Mouse (Mus musculus) monocyte, adult 2 months (primary cell): ENCODE measurements around the gene Hoxc8.

Experiments used
- DNase-seq, 2 experiments: peaks; one replicate each; pipeline ENCODE4 v3.0.0; 2022; ENCODE audit warnings: low spot score in 2 of 2, low read depth in 1 of 2

The Hoxc8 gene

GRCm38 (mm10) chr15:102981379-102982288 lies 8.8 kb upstream of the Hoxc8 start:
- DNase-seq, result no peak

GRCm38 (mm10) chr15:102983716-102984115 lies 6.7 kb upstream of the Hoxc8 start:
- DNase-seq, result no peak

- DNase-seq, result no peak
Observed at GRCm38 (mm10) chr15:102984521-102984920, 5.9 kb upstream of the Hoxc8 start.

- no peak for DNase-seq
Observed at GRCm38 (mm10) chr15:102984925-102985324, 5.5 kb upstream of the Hoxc8 start.

- peak; percentile 39 to 72 for DNase-seq
Observed at GRCm38 (mm10) chr15:102987124-102987833, 3.1 kb upstream of the Hoxc8 start.

GRCm38 (mm10) chr15:102988078-102988477 lies 2.3 kb upstream of the Hoxc8 start:
- no peak for DNase-seq

- DNase-seq, result no peak
Observed at GRCm38 (mm10) chr15:102991782-102992181, 1.4 kb downstream of the Hoxc8 start.

GRCm38 (mm10) chr15:102992206-102992605 lies 1.8 kb downstream of the Hoxc8 start:
- DNase-seq, result no peak

GRCm38 (mm10) chr15:102992863-102993262 lies 2.5 kb downstream of the Hoxc8 start:
- DNase-seq, result no peak

- no peak for DNase-seq
Observed at GRCm38 (mm10) chr15:102996548-102996947, 6.1 kb downstream of the Hoxc8 start.

GRCm38 (mm10) chr15:102997431-102997830 lies 7.0 kb downstream of the Hoxc8 start:
- no peak for DNase-seq

- no peak for DNase-seq
Observed at GRCm38 (mm10) chr15:102997939-102998355, 7.5 kb downstream of the Hoxc8 start, which contains the start of gene Hoxc6. Gene Hoxc6, plus strand, starts transcription at chr15:102998257.

GRCm38 (mm10) chr15:102998608-102999182 lies 8.3 kb downstream of the Hoxc8 start:
- DNase-seq, result no peak

- DNase-seq, result no peak
Observed at GRCm38 (mm10) chr15:102999183-102999831, 8.9 kb downstream of the Hoxc8 start.

GRCm38 (mm10) chr15:102999955-103000354 lies 9.5 kb downstream of the Hoxc8 start:
- no peak for DNase-seq

GRCm38 (mm10) chr15:103000501-103000901 lies 10.1 kb downstream of the Hoxc8 start:
- no peak for DNase-seq

GRCm38 (mm10) chr15:103001370-103001769 lies 11.0 kb downstream of the Hoxc8 start:
- DNase-seq, result no peak

- DNase-seq, result no peak
Observed at GRCm38 (mm10) chr15:103002156-103002555, 11.7 kb downstream of the Hoxc8 start.

GRCm38 (mm10) chr15:103002821-103003448 lies 12.5 kb downstream of the Hoxc8 start:
- no peak for DNase-seq

- no peak for DNase-seq
Observed at GRCm38 (mm10) chr15:103005308-103005707, 14.9 kb downstream of the Hoxc8 start.

- no peak for DNase-seq
Observed at GRCm38 (mm10) chr15:103005797-103006196, 15.4 kb downstream of the Hoxc8 start.
